Mouse (Mus musculus): ENCODE measurements around the gene Samd4b.

The Samd4b gene

GRCm38 (mm10) chr7:28358431-28358830 is 239.5 kb downstream of the Samd4b start:
- no peak for DNase-seq (ENCODE audit: low spot score in 2 of 2)

DNA sequence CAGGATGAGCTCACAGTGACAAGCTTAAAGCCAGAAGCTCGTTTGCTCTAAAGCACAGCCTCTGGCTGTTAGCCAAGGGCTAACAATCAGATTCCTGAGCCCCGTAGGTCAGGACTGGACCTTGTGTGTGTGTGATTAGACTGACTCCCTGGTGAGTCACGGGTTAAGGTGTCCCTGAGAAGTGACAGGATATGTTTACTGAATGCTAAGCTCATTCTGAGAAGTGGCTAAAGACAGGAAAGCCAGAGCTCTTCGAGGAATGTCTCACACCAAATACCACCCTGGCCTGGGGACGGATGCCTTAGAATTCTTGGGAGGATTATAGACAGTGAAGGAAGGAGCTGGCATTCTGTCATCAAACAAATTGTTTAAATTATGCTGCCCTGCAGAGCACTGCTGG is 240.0 kb downstream of the Samd4b start:
- DNase-seq (ENCODE audit: low spot score in 2 of 2): no peak

GRCm38 (mm10) chr7:28356981-28357380 is 241.0 kb downstream of the Samd4b start:
- no peak for DNase-seq (ENCODE audit: low spot score in 2 of 2)

GRCm38 (mm10) chr7:28355221-28355620 is 242.7 kb downstream of the Samd4b start:
- no peak for DNase-seq (ENCODE audit: low spot score in 2 of 2)

DNA sequence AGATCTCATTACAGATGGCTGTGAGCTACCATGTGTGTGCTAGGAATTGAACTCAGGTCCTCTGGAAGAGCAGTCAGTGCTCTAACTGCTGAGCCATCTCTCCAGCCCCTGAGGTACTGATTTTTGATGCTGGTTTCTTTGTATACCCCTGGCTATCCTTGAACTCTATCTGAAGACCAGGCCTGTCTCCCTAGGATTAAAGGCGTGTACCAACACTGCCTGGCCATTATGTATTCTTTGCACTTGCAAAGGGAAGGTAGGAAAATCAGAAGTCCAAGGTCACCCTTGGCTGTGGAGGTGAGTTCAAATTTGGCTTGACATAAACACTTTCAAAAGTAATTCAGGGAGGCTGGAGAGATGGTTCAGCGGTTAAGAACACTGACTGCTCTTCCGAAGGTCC is 243.3 kb downstream of the Samd4b start:
- DNase-seq (ENCODE audit: low spot score in 2 of 2): no peak

DNA sequence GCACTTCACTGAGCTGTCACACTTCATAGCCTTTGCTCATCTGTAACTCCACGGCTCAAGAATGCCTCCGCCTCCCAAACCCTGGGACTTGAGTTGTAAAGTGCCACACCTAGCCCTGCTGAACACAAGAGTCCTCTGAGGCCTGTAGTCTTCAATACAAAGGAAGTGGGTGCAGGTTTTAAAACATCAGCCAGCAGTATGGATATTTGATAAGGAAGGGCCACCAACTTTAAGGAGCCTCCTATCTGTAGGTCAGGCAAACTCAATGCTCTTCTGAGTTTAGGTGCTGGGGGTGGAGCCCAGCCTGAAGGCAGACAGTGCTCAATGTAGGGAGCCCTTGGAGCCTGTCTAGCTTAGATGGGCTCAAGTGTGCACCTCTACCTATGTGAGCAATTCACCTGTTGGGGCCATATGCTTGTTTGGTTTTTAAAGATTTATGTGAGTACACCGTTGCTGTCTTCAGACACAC is 243.8 kb downstream of the Samd4b start:
- no peak for DNase-seq (ENCODE audit: low spot score in 2 of 2)

- DNase-seq (ENCODE audit: low spot score in 2 of 2): no peak
These were observed 244.7 kb downstream of the Samd4b start for GRCm38 (mm10) chr7:28353267-28353666.

GRCm38 (mm10) chr7:28351676-28352191 is 246.2 kb downstream of the Samd4b start:
- DNase-seq (ENCODE audit: low spot score in 2 of 2): no peak

- DNase-seq (ENCODE audit: low spot score in 2 of 2): peak; percentile 95 to 97
These were observed 247.6 kb downstream of the Samd4b start, which contains the start of gene Rps16 for GRCm38 (mm10) chr7:28350155-28350883. Gene Rps16, plus strand, starts transcription at chr7:28350652.

Data from frontal cortex, postnatal 14 days (tissue).